Mouse (Mus musculus) B cell, adult (primary cell): ENCODE measurements around the gene Bag3. TPM values are rescaled to one million over a fixed set of nuclear protein-coding genes. Genes with fewer than 3 reads are reported as not detected.

Experiments used
- total RNA-seq: library from RNA; stranded (reverse); gene quantifications from 4 replicates; pipeline ENCODE4 v1.2.4, GENCODE M21; 2023; ENCODE audit not compliant: inconsistent age

The Bag3 gene
- 1.7 to 4.1 TPM (median 2.6 TPM) in 4 replicates for total RNA-seq

GRCm38 (mm10) chr7:128523349-128523961 is at the start of gene Bag3:
Gene Bag3 (plus strand): TSS chr7:128523616.

Other genes with a start within 250 kb of the Bag3 start
- 24.6 to 29.5 TPM (median 28.1 TPM) in 4 replicates for gene BC017158, start 225.4 kb upstream of the Bag3 start, total RNA-seq
- 28.3 to 36.7 TPM (median 31.9 TPM) in 4 replicates for gene Rgs10, start 104.9 kb upstream of the Bag3 start, total RNA-seq
- 151 to 155 TPM (median 152 TPM) in 4 replicates for gene Tial1, start 61.9 kb upstream of the Bag3 start, total RNA-seq
- gene Inpp5f, start 87.7 kb downstream of the Bag3 start, total RNA-seq = 77.0 to 89.2 TPM (median 79.3 TPM) in 4 replicates
- gene Mcmbp, start 216.9 kb downstream of the Bag3 start, total RNA-seq = 69.2 to 76.3 TPM (median 71.6 TPM) in 4 replicates
- gene Sec23ip, start 221.3 kb downstream of the Bag3 start, total RNA-seq = 34.4 to 52.5 TPM (median 44.3 TPM) in 4 replicates